In the genomic region with DNA sequence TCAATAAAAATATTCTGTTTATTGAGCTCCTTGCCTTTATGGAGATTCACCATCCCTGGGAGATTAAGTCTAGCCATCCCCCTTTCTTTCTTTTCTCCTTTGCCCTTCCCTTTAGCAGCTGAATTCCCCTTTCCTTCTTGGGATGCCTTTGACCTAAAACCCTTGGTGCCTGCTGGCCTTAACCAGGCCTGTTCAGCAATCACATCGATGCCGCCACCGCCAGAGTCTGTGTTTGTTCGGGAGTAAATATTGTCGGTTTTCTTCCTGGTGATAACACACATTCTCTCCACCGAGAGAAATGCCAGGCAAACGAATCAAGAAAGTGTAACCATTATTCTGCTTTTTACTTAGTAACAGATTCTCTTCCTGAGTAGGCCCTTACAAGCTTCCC, we compare ENCODE assay signal across 19 mouse cellular contexts. TPM values are rescaled to one million over a fixed set of nuclear protein-coding genes. Genes with fewer than 3 reads are reported as not detected.
DNase-seq lines count a peak whose midpoint lies in the region; ATAC-seq and TF ChIP-seq lines count a peak whose summit lies in the region.
"Had no signal": no experiment of that assay in that cellular context is flagged by ENCODE, and none has a peak within 500 bp of the region (broad histone marks: within the 10 kb centered on the region; RNA-seq: fewer than 3 reads in every experiment).

No protein-coding gene starts in this region.

- peaks cover 59% of the 10 kb centered on the region for H3K4me1 ChIP-seq in kidney, embryonic 15.5 days
- H3K4me1 ChIP-seq in limb, embryonic 14.5 days (ENCODE audit: control insufficient read depth, insufficient read depth, low read length), result peaks cover 31% of the 10 kb centered on the region

- H3K79me2 ChIP-seq in C2C12 (ENCODE audit: control insufficient read depth, insufficient read depth), result peaks cover 100% of the 10 kb centered on the region

- peak overlapping the region; percentile 96 for H3K9ac ChIP-seq in kidney, embryonic 15.5 days
- peak overlapping the region; percentile 100 for H3K9ac ChIP-seq in limb, embryonic 14.5 days (ENCODE audit: low read depth, low read length, severe bottlenecking)

- TF ChIP-seq POLR2A in limb, embryonic 14.5 days (IDR thresholded peaks at IDR 0.05; ENCODE audit: borderline replicate concordance, extremely low read depth, insufficient read depth, insufficient read length), result no peak

- H3K27ac ChIP-seq in kidney, embryonic 15.5 days, result peak overlapping the region; percentile 97
- H3K27ac ChIP-seq in limb, embryonic 14.5 days (replicated peaks; ENCODE audit: low read depth, low read length), result peak overlapping the region; percentile 99
- H3K27ac ChIP-seq: macrophage; stomach, postnatal 0 days had no signal

- peaks cover 8% of the 10 kb centered on the region for H3K36me3 ChIP-seq in C2C12 (ENCODE audit: control insufficient read depth, insufficient read depth)
- H3K36me3 ChIP-seq in kidney, embryonic 15.5 days, result no peaks in the 10 kb centered on the region
- peaks cover 17% of the 10 kb centered on the region for H3K36me3 ChIP-seq in limb, embryonic 14.5 days (ENCODE audit: control insufficient read depth, insufficient read depth, low read length)
- H3K36me3 ChIP-seq: G1E had no signal

- H3K79me3 ChIP-seq in C2C12 (ENCODE audit: low read depth), result peaks cover 81% of the 10 kb centered on the region

- ATAC-seq in kidney, embryonic 15.5 days (replicated peaks; ENCODE audit: low FRiP score), result no peak
- no peak for ATAC-seq in limb, embryonic 14.5 days (ENCODE audit: low FRiP score, low read depth)

- peak; percentile 13 for DNase-seq in gastrocnemius, postnatal 10 days
- DNase-seq in gastrocnemius, postnatal 14 days, result no peak
- DNase-seq in limb, embryonic 14.5 days (ENCODE audit: low spot score), result no peak
- no peak for DNase-seq in right cerebral cortex, postnatal 14 days
- no peak for DNase-seq in cerebellum, postnatal 4 days (ENCODE audit: low spot score in 2 of 2)
- DNase-seq in adrenal gland, adult (ENCODE audit: inconsistent age in 2 of 2, low spot score in 1 of 2), result no peak
- DNase-seq: adrenal gland, postnatal 25 days; lung, adult 18-20 months; spleen, adult 18-20 months had no signal

- intact Hi-C loops in gastrocnemius, postnatal 14 days (cut with DNase I; ENCODE audit: low total_unique reads), result no loop called here

- H3K4me2 ChIP-seq in kidney, embryonic 15.5 days, result peak overlapping the region; percentile 74
- H3K4me2 ChIP-seq in limb, embryonic 14.5 days (replicated peaks; ENCODE audit: low read depth, low read length, severe bottlenecking), result peak overlapping the region; percentile 96

- no peak for TF ChIP-seq CTCF in C2C12 (IDR thresholded peaks at IDR 0.05; ENCODE audit: control insufficient read depth, insufficient read depth, insufficient read length)

- no peaks in the 10 kb centered on the region for H3K9me3 ChIP-seq in kidney, embryonic 15.5 days (replicated peaks)
- no peaks in the 10 kb centered on the region for H3K9me3 ChIP-seq in limb, embryonic 14.5 days (ENCODE audit: control insufficient read depth, low read length)

- H3K27me3 ChIP-seq in C2C12 (ENCODE audit: control insufficient read depth, insufficient read depth, insufficient read length), result no peaks in the 10 kb centered on the region
- peaks cover 21% of the 10 kb centered on the region; the same call in 1 of the 2 replicates for H3K27me3 ChIP-seq in kidney, embryonic 15.5 days
- H3K27me3 ChIP-seq in limb, embryonic 14.5 days (ENCODE audit: control insufficient read depth, insufficient read depth, low read length), result no peaks in the 10 kb centered on the region

- peak overlapping the region; percentile 33 for H3ac ChIP-seq in C2C12 (ENCODE audit: control insufficient read depth, insufficient read length, low read depth)

- H3K4me3 ChIP-seq in C2C12 (ENCODE audit: insufficient read depth, poor library complexity, severe bottlenecking), result peak overlapping the region; percentile 72
- peak overlapping the region; percentile 76 for H3K4me3 ChIP-seq in kidney, embryonic 15.5 days (replicated peaks)
- H3K4me3 ChIP-seq in limb, embryonic 14.5 days (replicated peaks; ENCODE audit: low read length), result peak overlapping the region; percentile 90

- 6% methylated on average over 7 of the region's 7 CpGs for WGBS in kidney, embryonic 15.5 days
- 7% methylated on average over 7 of the region's 7 CpGs for WGBS in limb, embryonic 14.5 days

TF ChIP-seq in C2C12, 6 proteins besides CTCF, POLR2A, EP300 and RAD21:
- no peak for TF ChIP-seq CEBPB (IDR thresholded peaks at IDR 0.05; ENCODE audit: low read depth)
- no peak for TF ChIP-seq MAX (IDR thresholded peaks at IDR 0.05)
- no peak for TF ChIP-seq FOSL1 (IDR thresholded peaks at IDR 0.05; ENCODE audit: insufficient read depth, low read length, poor library complexity, severe bottlenecking)
- TF ChIP-seq USF1 (IDR thresholded peaks at IDR 0.05; ENCODE audit: low read depth), result no peak
- no peak for TF ChIP-seq MYOG (IDR thresholded peaks at IDR 0.05; ENCODE audit: control insufficient read depth, extremely low read depth, insufficient read length)
- TF ChIP-seq MYOD1 (IDR thresholded peaks at IDR 0.05; ENCODE audit: control insufficient read depth, insufficient read length, low read depth), result no peak

RNA-seq across cellular contexts. Expression of a gene that starts 2.5 kb away (rescaled TPM):
- 10 to 100 TPM; 30.2 to 30.8 TPM for total RNA-seq in gastrocnemius, postnatal 10 days (2021)
- total RNA-seq in gastrocnemius, postnatal 14 days (2021), result 10 to 100 TPM; 16.3 to 22.7 TPM
- polyA plus RNA-seq in C2C12 (2012; fragmentation: generic; extraction: Trizol), result 19.8 TPM
- 157 and 172 TPM in 2 replicates for polyA plus RNA-seq in kidney, embryonic 15.5 days (2015; fragmentation: Nextera tagmentation; extraction: Ambion mirVana)
- polyA plus RNA-seq in limb, embryonic 14.5 days (2012; rRNA removed), result 111 and 136 TPM in 2 replicates
- polyA plus RNA-seq in limb, embryonic 14.5 days (2014; fragmentation: Nextera tagmentation; extraction: Ambion mirVana), result 117 and 149 TPM in 2 replicates
- total RNA-seq: adrenal gland, postnatal 25 days; layer of hippocampus, adult 18-20 months; left cerebral cortex, postnatal 14 days; midbrain, postnatal 0 days had no signal
- polyA plus RNA-seq: cortical plate, adult 2 months; G1E; macrophage; midbrain, postnatal 0 days; stomach, postnatal 0 days had no signal

RNA-seq across cellular contexts. Expression of a gene that starts 7.3 kb away (rescaled TPM):
- 10 to 100 TPM in 1 of 2 experiments, 1 to 10 TPM in 1; 7.8 to 11.2 TPM for total RNA-seq in gastrocnemius, postnatal 10 days (2021)
- total RNA-seq in gastrocnemius, postnatal 14 days (2021), result 1 to 10 TPM; 7.8 to 8.3 TPM
- polyA plus RNA-seq in C2C12 (2012; fragmentation: generic; extraction: Trizol), result 19.3 TPM
- 53.4 and 65.1 TPM in 2 replicates for polyA plus RNA-seq in kidney, embryonic 15.5 days (2015; fragmentation: Nextera tagmentation; extraction: Ambion mirVana)
- polyA plus RNA-seq in limb, embryonic 14.5 days (2012; rRNA removed), result 107 and 134 TPM in 2 replicates
- 39.0 and 45.2 TPM in 2 replicates for polyA plus RNA-seq in limb, embryonic 14.5 days (2014; fragmentation: Nextera tagmentation; extraction: Ambion mirVana)
- total RNA-seq: layer of hippocampus, adult 18-20 months; left cerebral cortex, postnatal 14 days; midbrain, postnatal 0 days had no signal
- polyA plus RNA-seq: cortical plate, adult 2 months; G1E; midbrain, postnatal 0 days had no signal

RNA-seq across cellular contexts. Expression of a gene that starts 7.5 kb away (rescaled TPM):
- 1 to 10 TPM; 4.4 to 5.6 TPM for total RNA-seq in gastrocnemius, postnatal 10 days (2021)
- 1 to 10 TPM; 1.5 to 4.0 TPM for total RNA-seq in gastrocnemius, postnatal 14 days (2021)
- polyA plus RNA-seq in C2C12 (2012; fragmentation: generic; extraction: Trizol), result 19.2 TPM
- 34.3 and 34.8 TPM in 2 replicates for polyA plus RNA-seq in kidney, embryonic 15.5 days (2015; fragmentation: Nextera tagmentation; extraction: Ambion mirVana)
- polyA plus RNA-seq in limb, embryonic 14.5 days (2012; rRNA removed), result 32.6 and 41.2 TPM in 2 replicates
- 31.1 and 39.0 TPM in 2 replicates for polyA plus RNA-seq in limb, embryonic 14.5 days (2014; fragmentation: Nextera tagmentation; extraction: Ambion mirVana)
- total RNA-seq: adrenal gland, postnatal 25 days; G1E; hematopoietic stem cell, adult 5-6 weeks; layer of hippocampus, adult 18-20 months; left cerebral cortex, postnatal 14 days; midbrain, postnatal 0 days had no signal
- polyA plus RNA-seq: cortical plate, adult 2 months; G1E; macrophage; midbrain, postnatal 0 days; stomach, postnatal 0 days had no signal

RNA-seq across cellular contexts. Expression of a gene that starts 16.5 kb away (rescaled TPM):
- 1 to 10 TPM; 9.4 to 9.7 TPM for total RNA-seq in gastrocnemius, postnatal 10 days (2021)
- total RNA-seq in gastrocnemius, postnatal 14 days (2021), result 1 to 10 TPM; 6.3 to 7.3 TPM
- polyA plus RNA-seq in C2C12 (2012; fragmentation: generic; extraction: Trizol), result 7.5 TPM
- 26.7 and 27.2 TPM in 2 replicates for polyA plus RNA-seq in kidney, embryonic 15.5 days (2015; fragmentation: Nextera tagmentation; extraction: Ambion mirVana)
- 15.8 and 17.0 TPM in 2 replicates for polyA plus RNA-seq in limb, embryonic 14.5 days (2012; rRNA removed)
- 8.9 and 10.1 TPM in 2 replicates for polyA plus RNA-seq in limb, embryonic 14.5 days (2014; fragmentation: Nextera tagmentation; extraction: Ambion mirVana)
- total RNA-seq: left cerebral cortex, postnatal 14 days; midbrain, postnatal 0 days had no signal
- polyA plus RNA-seq: cortical plate, adult 2 months; midbrain, postnatal 0 days had no signal

RNA-seq across cellular contexts. Expression of a gene that starts 22.5 kb away (rescaled TPM):
- total RNA-seq in gastrocnemius, postnatal 10 days (2021), result 1 to 10 TPM; 1.3 to 1.6 TPM
- total RNA-seq in gastrocnemius, postnatal 14 days (2021), result 1 to 10 TPM in 1 of 2 experiments, under 1 TPM in 1; 0.24 to 1.7 TPM
- polyA plus RNA-seq in C2C12 (2012; fragmentation: generic; extraction: Trizol), result 0.77 TPM
- 0.13 and 0.43 TPM in 2 replicates for polyA plus RNA-seq in kidney, embryonic 15.5 days (2015; fragmentation: Nextera tagmentation; extraction: Ambion mirVana)
- polyA plus RNA-seq in limb, embryonic 14.5 days (2012; rRNA removed), result 26.0 and 37.6 TPM in 2 replicates
- 16.0 and 24.1 TPM in 2 replicates for polyA plus RNA-seq in limb, embryonic 14.5 days (2014; fragmentation: Nextera tagmentation; extraction: Ambion mirVana)
- total RNA-seq: adrenal gland, postnatal 25 days; G1E; hematopoietic stem cell, adult 5-6 weeks; layer of hippocampus, adult 18-20 months; left cerebral cortex, postnatal 14 days; midbrain, postnatal 0 days had no signal
- polyA plus RNA-seq: cortical plate, adult 2 months; G1E; macrophage; midbrain, postnatal 0 days; stomach, postnatal 0 days had no signal
